Mouse (Mus musculus) neural tube, embryonic 11.5 days (tissue): Measurements from ENCODE around the gene Chst3. TPM values are rescaled to one million over a fixed set of nuclear protein-coding genes. Genes with fewer than 3 reads are reported as not detected.
"Not testable (repeated sequence)": the region's sequence is repeated elsewhere in the genome, so short reads cannot be mapped to it uniquely, and the experiment has no call there.

Experiments used
- ATAC-seq: fragments of 200-750 bp; cut with Nextera tagmentation; 2 replicates; pipeline ENCODE4 v1.8.0; 2017; ENCODE audit warnings: moderate number of reproducible peaks, mild to moderate bottlenecking, moderate TSS enrichment, moderate library complexity; ENCODE audit not compliant: insufficient read depth, low FRiP score, low TSS enrichment
- DNase-seq: peaks from one replicate; pipeline ENCODE4 v3.0.0-alpha.2; 2015; ENCODE audit warnings: low spot score
- H3K27ac ChIP-seq: fragments of 300-500 bp; sonication (generic); 2 replicates; pipeline ENCODE4 v1.5.1; 2014; ENCODE audit warnings: low read depth, mild to moderate bottlenecking, low read length
- H3K27me3 ChIP-seq: fragments of 300-500 bp; sonication (generic); 2 replicates; pipeline ENCODE4 v1.6.1; 2014; ENCODE audit warnings: mild to moderate bottlenecking, low read length, mixed read lengths; ENCODE audit not compliant: control insufficient read depth, insufficient read depth
- H3K36me3 ChIP-seq: fragments of 300-500 bp; sonication (generic); 2 replicates; pipeline ENCODE4 v1.6.1; 2014; ENCODE audit warnings: mild to moderate bottlenecking, low read length, moderate library complexity, mixed read lengths; ENCODE audit not compliant: control insufficient read depth, insufficient read depth
- H3K4me1 ChIP-seq: fragments of 300-500 bp; sonication (generic); 2 replicates; pipeline ENCODE4 v1.6.1; 2014; ENCODE audit warnings: low read length, mixed read lengths; ENCODE audit not compliant: control insufficient read depth, insufficient read depth
- H3K4me2 ChIP-seq: fragments of 300-500 bp; sonication (generic); 2 replicates; pipeline ENCODE4 v1.6.1; 2014; ENCODE audit warnings: low read depth, mild to moderate bottlenecking, moderate library complexity
- H3K4me3 ChIP-seq: fragments of 300-500 bp; sonication (generic); 2 replicates; pipeline ENCODE4 v1.5.1; 2014; ENCODE audit warnings: low read depth, low read length
- H3K9ac ChIP-seq: fragments of 300-500 bp; sonication (generic); 2 replicates; pipeline ENCODE4 v1.6.1; 2014; ENCODE audit warnings: mild to moderate bottlenecking, low read length
- H3K9me3 ChIP-seq: fragments of 300-500 bp; sonication (generic); 2 replicates; pipeline ENCODE4 v1.6.1; 2016; ENCODE audit warnings: low read length; ENCODE audit not compliant: control insufficient read depth
- WGBS: fragments of 180-500 bp; shearing (Covaris S2); extraction: QIAGEN DNeasy Blood & Tissue Kit; methylation state at CpG from one replicate; pipeline ENCODE4 v1.1.7; 2014; 5-methylcytosine and 5-hydroxymethylcytosine counted together
- polyA plus RNA-seq: library from polyadenylated mRNA; unstranded; fragments of >200 nt; fragmentation: Nextera tagmentation; extraction: Ambion mirVana; gene quantifications from 2 replicates; pipeline ENCODE4 v1.2.1, GENCODE M21; 2014

The Chst3 gene
- polyA plus RNA-seq, 1 experiment from 2014 or later = 1.6 TPM

DNA sequence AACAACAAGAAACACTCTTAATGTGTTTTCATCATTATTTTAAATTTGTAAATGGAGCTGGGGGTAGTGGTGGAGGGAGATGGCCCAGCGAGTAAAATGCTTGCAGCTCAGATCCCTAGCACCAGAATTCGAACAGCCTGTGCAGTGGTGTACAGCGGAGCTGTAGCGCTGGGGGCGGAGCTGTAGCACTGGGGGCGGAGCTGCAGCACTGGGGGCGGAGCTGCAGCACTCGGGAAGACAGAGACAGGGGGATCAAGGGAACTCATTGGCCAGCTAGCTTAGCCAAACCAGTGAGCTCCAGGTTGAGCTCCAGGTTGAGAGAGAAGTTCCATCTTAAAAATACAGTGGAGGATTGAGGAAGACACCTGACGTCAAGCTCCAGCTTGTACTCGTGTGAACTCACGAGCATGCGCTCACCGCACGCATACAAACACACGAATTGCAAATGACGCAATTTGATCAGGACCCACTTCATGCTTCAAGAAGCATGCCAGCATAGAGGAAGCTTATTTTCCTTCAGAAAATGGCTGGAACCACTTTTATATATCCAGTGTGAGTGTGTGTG is 38.3 kb upstream of the Chst3 start:
- H3K36me3 ChIP-seq = no peaks in the 10 kb centered on the region
- H3K4me3 ChIP-seq = no peak overlapping the region
- no peaks in the 10 kb centered on the region for H3K4me1 ChIP-seq
- DNase-seq = peak; percentile 33
- H3K4me2 ChIP-seq = no peak overlapping the region
- no peak for ATAC-seq
- no peaks in the 10 kb centered on the region for H3K27me3 ChIP-seq
- no peak overlapping the region for H3K9ac ChIP-seq
- H3K27ac ChIP-seq = no peak overlapping the region
- 64% methylated on average over 16 of the region's 16 CpGs for WGBS
- no peaks in the 10 kb centered on the region for H3K9me3 ChIP-seq

GRCm38 (mm10) chr10:60256088-60256487 is 37.0 kb upstream of the Chst3 start:
- ATAC-seq = no peak
- Histone ChIP-seq H3K27ac (no peak overlapping the region), H3K9me3 (no peaks in the 10 kb centered on the region), H3K9ac (no peak overlapping the region), H3K36me3 (no peaks in the 10 kb centered on the region), H3K27me3 (no peaks in the 10 kb centered on the region), H3K4me3 (no peak overlapping the region), H3K4me2 (no peak overlapping the region), H3K4me1 (no peaks in the 10 kb centered on the region)
- no peak for DNase-seq
- WGBS = 87% methylated on average over 6 of the region's 6 CpGs

- Histone ChIP-seq H3K4me2 (no peak overlapping the region), H3K36me3 (no peaks in the 10 kb centered on the region), H3K4me3 (no peak overlapping the region), H3K27ac (no peak overlapping the region), H3K4me1 (0 out of 2 replicates have a peak, but pooled peaks cover 3% of the 10 kb centered on the region), H3K9ac (no peak overlapping the region), H3K9me3 (no peaks in the 10 kb centered on the region), H3K27me3 (no peaks in the 10 kb centered on the region)
- ATAC-seq = no peak
- DNase-seq = no peak
- WGBS = 83% methylated on average over 4 of the region's 4 CpGs
Measured at GRCm38 (mm10) chr10:60252606-60253005, 33.5 kb upstream of the Chst3 start.

GRCm38 (mm10) chr10:60252187-60252586 is 33.1 kb upstream of the Chst3 start:
- Histone ChIP-seq H3K27ac (no peak overlapping the region), H3K9me3 (no peaks in the 10 kb centered on the region), H3K4me2 (no peak overlapping the region), H3K9ac (no peak overlapping the region), H3K27me3 (no peaks in the 10 kb centered on the region), H3K4me3 (no peak overlapping the region), H3K4me1 (0 out of 2 replicates have a peak, but pooled peaks cover 3% of the 10 kb centered on the region), H3K36me3 (no peaks in the 10 kb centered on the region)
- WGBS = 65% methylated on average over 4 of the region's 4 CpGs
- no peak for DNase-seq
- ATAC-seq = no peak

DNA sequence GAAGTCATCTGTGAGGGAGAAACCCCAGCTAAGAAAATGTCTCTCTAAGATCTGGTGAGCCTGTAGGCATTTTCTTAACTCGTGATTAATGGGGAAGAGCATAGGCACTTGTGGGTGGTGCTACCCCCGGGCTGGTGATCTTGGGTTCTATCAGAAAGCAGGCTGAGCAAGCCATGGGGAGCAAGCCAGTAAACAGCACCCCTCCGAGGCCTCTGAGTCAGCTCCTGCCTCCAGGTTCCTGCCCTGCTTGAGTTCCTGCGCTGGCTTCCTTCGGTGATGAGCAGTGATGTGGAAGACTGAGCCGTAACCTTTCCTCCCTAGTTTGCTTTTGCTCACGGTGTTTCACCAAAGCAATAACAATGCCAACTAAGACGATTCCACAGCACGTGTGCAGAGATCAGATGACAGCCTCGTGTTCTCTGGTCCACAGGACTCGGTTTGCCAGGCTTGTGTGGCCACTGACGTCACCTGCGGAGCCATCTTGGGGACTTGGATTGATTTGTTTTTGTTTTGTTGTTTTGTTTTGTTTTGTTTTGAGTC is 31.4 kb upstream of the Chst3 start:
- 0 out of 2 replicates have a peak, but pooled peaks cover 3% of the 10 kb centered on the region for H3K4me1 ChIP-seq
- no peak overlapping the region for H3K4me2 ChIP-seq
- H3K27me3 ChIP-seq = no peaks in the 10 kb centered on the region
- H3K9me3 ChIP-seq = no peaks in the 10 kb centered on the region
- 81% methylated on average over 13 of the region's 13 CpGs for WGBS
- no peak overlapping the region for H3K9ac ChIP-seq
- H3K27ac ChIP-seq = no peak overlapping the region
- no peak overlapping the region for H3K4me3 ChIP-seq
- ATAC-seq (no peak), DNase-seq (no peak)
- H3K36me3 ChIP-seq = no peaks in the 10 kb centered on the region

GRCm38 (mm10) chr10:60248345-60248744 is 29.3 kb upstream of the Chst3 start:
- WGBS = 42% methylated on average over 3 of the region's 3 CpGs
- DNase-seq = not testable (repeated sequence)

GRCm38 (mm10) chr10:60246519-60246918 is 27.5 kb upstream of the Chst3 start:
- Histone ChIP-seq H3K27me3 (no peaks in the 10 kb centered on the region), H3K36me3 (no peaks in the 10 kb centered on the region), H3K27ac (no peak overlapping the region), H3K4me2 (no peak overlapping the region), H3K4me1 (0 out of 2 replicates have a peak, but pooled peaks cover 3% of the 10 kb centered on the region), H3K9ac (no peak overlapping the region), H3K9me3 (no peaks in the 10 kb centered on the region), H3K4me3 (no peak overlapping the region)
- ATAC-seq = no peak
- peak; percentile 71 for DNase-seq
- 31% methylated on average over 5 of the region's 5 CpGs for WGBS

More at GRCm38 (mm10) chr10:60248345-60248744, 29.3 kb upstream of the Chst3 start:
- not testable (repeated sequence) for H3K9ac ChIP-seq, ATAC-seq, H3K27ac ChIP-seq, H3K4me1 ChIP-seq, H3K4me2 ChIP-seq, H3K4me3 ChIP-seq, H3K27me3 ChIP-seq, H3K36me3 ChIP-seq, H3K9me3 ChIP-seq

- 0 out of 2 replicates have a peak, but pooled peaks cover 3% of the 10 kb centered on the region for H3K4me1 ChIP-seq
- ATAC-seq (no peak), DNase-seq (no peak)
- H3K9me3 ChIP-seq = no peaks in the 10 kb centered on the region
- no peak overlapping the region for H3K27ac ChIP-seq
- H3K4me2 ChIP-seq = no peak overlapping the region
- no peaks in the 10 kb centered on the region for H3K27me3 ChIP-seq
- 80% methylated on average over 7 of the region's 7 CpGs for WGBS
- H3K9ac ChIP-seq = no peak overlapping the region
- H3K4me3 ChIP-seq = no peak overlapping the region
- no peaks in the 10 kb centered on the region for H3K36me3 ChIP-seq
Measured at GRCm38 (mm10) chr10:60245635-60246034, 26.6 kb upstream of the Chst3 start.

DNA sequence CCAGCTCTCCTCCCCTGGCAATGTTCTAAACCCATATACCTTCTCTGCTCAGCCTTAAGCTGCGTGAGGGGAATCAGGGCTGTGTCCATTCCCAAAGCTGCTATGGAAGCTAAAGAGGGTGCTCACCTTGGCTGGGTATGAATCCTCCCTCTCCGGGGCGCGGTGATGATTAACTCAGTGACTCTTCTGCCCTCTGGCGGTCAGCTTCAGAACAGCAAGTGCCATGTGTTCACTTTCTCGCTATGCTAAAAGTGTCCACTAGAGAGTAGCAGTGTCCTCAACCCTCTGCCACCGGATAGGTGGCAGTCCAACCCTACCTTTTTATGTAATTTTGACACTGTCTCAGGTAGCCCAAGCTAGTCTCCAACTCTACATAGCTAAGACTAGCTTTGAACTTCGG is 26.0 kb upstream of the Chst3 start:
- H3K4me3 ChIP-seq = no peak overlapping the region
- H3K9me3 ChIP-seq = no peaks in the 10 kb centered on the region
- no peaks in the 10 kb centered on the region for H3K36me3 ChIP-seq
- no peak overlapping the region for H3K9ac ChIP-seq
- no peak overlapping the region for H3K27ac ChIP-seq
- no peaks in the 10 kb centered on the region for H3K27me3 ChIP-seq
- 0 out of 2 replicates have a peak, but pooled peaks cover 3% of the 10 kb centered on the region for H3K4me1 ChIP-seq
- ATAC-seq (peak; percentile 58; the same call in 1 of the 2 replicates), DNase-seq (peak; percentile 90)
- 4% methylated on average over 8 of the region's 8 CpGs for WGBS
- no peak overlapping the region for H3K4me2 ChIP-seq
